Mouse (Mus musculus) liver, adult 2 months (tissue): ENCODE results near the gene Tmem39b.

ENCODE experiments used
- CTCF ChIP-seq: fragments of 200-500 bp; IDR thresholded peaks from 2 replicates; pipeline ENCODE4 v1.5.1; 2011; ENCODE audit warnings: low read depth, low read length, control low read depth
- POLR2A ChIP-seq: fragments of 200-500 bp; IDR thresholded peaks from 2 replicates; pipeline ENCODE4 v1.6.1; 2011; ENCODE audit warnings: low read length, control low read depth; ENCODE audit not compliant: insufficient read depth; ENCODE audit errors: extremely low read depth

DNA sequence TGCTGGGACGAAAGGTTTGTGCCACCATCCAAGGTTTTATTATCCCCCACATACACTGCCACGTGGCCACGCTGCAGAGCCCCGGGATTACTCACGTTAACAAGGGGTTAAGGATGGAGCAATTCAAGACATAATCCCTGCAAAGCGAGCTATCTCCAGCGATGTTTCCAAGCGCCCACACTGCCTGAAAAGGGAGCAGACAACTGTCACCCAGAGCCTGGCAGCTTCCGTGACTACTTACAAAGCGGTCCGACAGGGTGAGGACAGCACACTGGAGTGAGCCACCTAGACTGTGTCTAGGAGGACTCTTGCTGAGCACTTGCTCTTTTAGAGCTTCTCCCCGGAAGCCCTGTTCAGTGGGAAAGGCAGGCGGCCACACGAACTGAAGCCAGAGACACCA lies 41.9 kb downstream of the Tmem39b start:
- TF ChIP-seq CTCF (no peak), POLR2A (no peak)
